Mouse (Mus musculus) liver, adult 2 months (tissue): ENCODE measurements at regions not wholly inside any gene's neighbourhood (a gene's known extent, or its start where the extent isn't known, plus 50 kb on each side); places are given as distances from the start of the nearest gene placed in this dataset.
A peak's percentile ranks its signal among the peaks of the same experiment; 100 is the strongest.

Experiments
- DNase-seq: peaks from one replicate; pipeline ENCODE4 v3.0.0-alpha.2; 2011; ENCODE audit warnings: low read depth, low spot score; ENCODE audit errors: extremely low read depth
- H3K27ac ChIP-seq: fragments of 200-500 bp; replicated peaks from 2 replicates; pipeline ENCODE4 v1.5.1; 2012; ENCODE audit warnings: low read depth, mild to moderate bottlenecking, control low read depth, inconsistent platforms, low read length; ENCODE audit not compliant: insufficient read depth
- H3K27me3 ChIP-seq: fragments of 200-500 bp; 2 replicates; pipeline ENCODE4 v1.6.1; 2012; ENCODE audit warnings: mild to moderate bottlenecking, moderate library complexity, low read length, inconsistent platforms; ENCODE audit not compliant: control insufficient read depth, insufficient read depth
- H3K36me3 ChIP-seq: fragments of 200-500 bp; 2 replicates; pipeline ENCODE4 v1.6.1; 2012; ENCODE audit warnings: low read length, inconsistent platforms; ENCODE audit not compliant: control insufficient read depth, insufficient read depth
- H3K4me1 ChIP-seq: fragments of 200-500 bp; 2 replicates; pipeline ENCODE4 v1.6.1; 2011; ENCODE audit warnings: low read length; ENCODE audit not compliant: control insufficient read depth, insufficient read depth
- H3K4me3 ChIP-seq: fragments of 200-500 bp; 2 replicates; pipeline ENCODE4 v1.5.1; 2011; ENCODE audit warnings: low read depth, mild to moderate bottlenecking, control low read depth, low read length, moderate library complexity; ENCODE audit not compliant: insufficient read depth
- H3K79me2 ChIP-seq: fragments of 200-500 bp; 2 replicates; pipeline ENCODE4 v1.6.1; 2012; ENCODE audit warnings: inconsistent platforms, mild to moderate bottlenecking, low read length, moderate library complexity; ENCODE audit not compliant: control insufficient read depth, insufficient read depth
- H3K9ac ChIP-seq: fragments of 200-500 bp; 2 replicates; pipeline ENCODE4 v1.6.1; 2012; ENCODE audit warnings: low read depth, mild to moderate bottlenecking, control low read depth, inconsistent platforms, low read length
- CTCF ChIP-seq: fragments of 200-500 bp; IDR thresholded peaks from 2 replicates; pipeline ENCODE4 v1.5.1; 2011; ENCODE audit warnings: low read depth, low read length, control low read depth
- POLR2A ChIP-seq: fragments of 200-500 bp; IDR thresholded peaks from 2 replicates; pipeline ENCODE4 v1.6.1; 2011; ENCODE audit warnings: low read length, control low read depth; ENCODE audit not compliant: insufficient read depth; ENCODE audit errors: extremely low read depth
- WGBS: fragments of 180-500 bp; shearing (Covaris S2); methylation state at CpG from one replicate; pipeline ENCODE4 v1.1.7; 2018; 5-methylcytosine and 5-hydroxymethylcytosine counted together

- Histone ChIP-seq H3K4me3 (no peak overlapping the region), H3K4me1 (no peaks in the 10 kb centered on the region), H3K79me2 (no peaks in the 10 kb centered on the region), H3K27me3 (no peaks in the 10 kb centered on the region), H3K9ac (no peak overlapping the region), H3K27ac (no peak overlapping the region), H3K36me3 (no peaks in the 10 kb centered on the region)
- 69% methylated on average over 12 of the region's 12 CpGs for WGBS
- no peak for DNase-seq
- TF ChIP-seq POLR2A (no peak), CTCF (no peak)
Measured at GRCm38 (mm10) chr9:120628794-120629560, 57.7 kb downstream of the Rpl14 start.

GRCm38 (mm10) chr9:120629609-120630008, 58.4 kb downstream of the Rpl14 start:
- no peak overlapping the region for H3K27ac ChIP-seq
- no peaks in the 10 kb centered on the region for H3K4me1 ChIP-seq
- 81% methylated on average over 11 of the region's 11 CpGs for WGBS
- H3K4me3 ChIP-seq: no peak overlapping the region
- H3K9ac ChIP-seq: no peak overlapping the region
- no peaks in the 10 kb centered on the region for H3K79me2 ChIP-seq
- no peaks in the 10 kb centered on the region for H3K36me3 ChIP-seq
- TF ChIP-seq POLR2A (no peak), CTCF (no peak)
- DNase-seq: no peak
- H3K27me3 ChIP-seq: no peaks in the 10 kb centered on the region

GRCm38 (mm10) chr9:120632821-120633220, 61.6 kb downstream of the Rpl14 start:
- Histone ChIP-seq H3K9ac (no peak overlapping the region), H3K27ac (no peak overlapping the region), H3K4me1 (no peaks in the 10 kb centered on the region), H3K79me2 (no peaks in the 10 kb centered on the region), H3K27me3 (no peaks in the 10 kb centered on the region), H3K4me3 (no peak overlapping the region), H3K36me3 (no peaks in the 10 kb centered on the region)
- no peak for DNase-seq
- WGBS: 90% methylated on average over 10 of the region's 10 CpGs
- TF ChIP-seq POLR2A (no peak), CTCF (no peak)

- H3K27me3 ChIP-seq: no peaks in the 10 kb centered on the region
- H3K4me1 ChIP-seq: no peaks in the 10 kb centered on the region
- no peak for TF ChIP-seq POLR2A
- TF ChIP-seq CTCF: no peak
- 94% methylated on average over 4 of the region's 4 CpGs for WGBS
- H3K9ac ChIP-seq: no peak overlapping the region
- no peaks in the 10 kb centered on the region for H3K36me3 ChIP-seq
- H3K4me3 ChIP-seq: no peak overlapping the region
- no peak overlapping the region for H3K27ac ChIP-seq
- no peak for DNase-seq
- no peaks in the 10 kb centered on the region for H3K79me2 ChIP-seq
Measured at GRCm38 (mm10) chr9:120642656-120643055, 71.4 kb downstream of the Rpl14 start.

GRCm38 (mm10) chr9:120643371-120643770, 72.1 kb downstream of the Rpl14 start:
- WGBS: 81% methylated on average over 3 of the region's 3 CpGs
- TF ChIP-seq CTCF (no peak), POLR2A (no peak)
- no peaks in the 10 kb centered on the region for H3K27me3 ChIP-seq
- H3K79me2 ChIP-seq: no peaks in the 10 kb centered on the region
- no peak for DNase-seq
- H3K36me3 ChIP-seq: no peaks in the 10 kb centered on the region
- H3K4me3 ChIP-seq: no peak overlapping the region
- no peak overlapping the region for H3K27ac ChIP-seq
- no peak overlapping the region for H3K9ac ChIP-seq
- H3K4me1 ChIP-seq: no peaks in the 10 kb centered on the region

GRCm38 (mm10) chr9:120645776-120646175, 74.5 kb downstream of the Rpl14 start:
- H3K36me3 ChIP-seq: no peaks in the 10 kb centered on the region
- no peak overlapping the region for H3K9ac ChIP-seq
- no peaks in the 10 kb centered on the region for H3K27me3 ChIP-seq
- H3K4me1 ChIP-seq: no peaks in the 10 kb centered on the region
- DNase-seq: peak; percentile 6
- H3K4me3 ChIP-seq: no peak overlapping the region
- no peak overlapping the region for H3K27ac ChIP-seq
- WGBS: over 99% methylated on average over 10 of the region's 10 CpGs
- no peaks in the 10 kb centered on the region for H3K79me2 ChIP-seq
- TF ChIP-seq CTCF (no peak), POLR2A (no peak)
